Mouse (Mus musculus) forebrain, embryonic 10.5 days (tissue): Measurements from ENCODE around the gene Rassf1. TPM values are rescaled to one million over a fixed set of nuclear protein-coding genes. Genes with fewer than 3 reads are reported as not detected.
"Not testable (repeated sequence)": the region's sequence is repeated elsewhere in the genome, so short reads cannot be mapped to it uniquely, and the experiment has no call there.

Experiments used
- DNase-seq: peaks from one replicate; pipeline ENCODE4 v3.0.0-alpha.2; 2017; ENCODE audit warnings: low spot score; ENCODE audit errors: extremely low spot score
- H3K27ac ChIP-seq: fragments of 300-500 bp; sonication (generic); 2 replicates; pipeline ENCODE4 v1.5.1; 2016; ENCODE audit warnings: mild to moderate bottlenecking
- H3K27me3 ChIP-seq: fragments of 300-500 bp; sonication (generic); 2 replicates; pipeline ENCODE4 v1.6.1; 2016; ENCODE audit warnings: mild to moderate bottlenecking; ENCODE audit not compliant: poor library complexity, severe bottlenecking
- H3K36me3 ChIP-seq: fragments of 300-500 bp; sonication (generic); replicated peaks from 2 replicates; pipeline ENCODE4 v1.6.1; 2016; ENCODE audit warnings: mild to moderate bottlenecking, moderate library complexity
- H3K4me1 ChIP-seq: fragments of 300-500 bp; sonication (generic); 2 replicates; pipeline ENCODE4 v1.6.1; 2016
- H3K4me3 ChIP-seq: fragments of 300-500 bp; sonication (generic); 2 replicates; pipeline ENCODE4 v1.5.1; 2016; ENCODE audit warnings: mild to moderate bottlenecking, moderate library complexity
- H3K9me3 ChIP-seq: fragments of 300-500 bp; sonication (generic); 2 replicates; pipeline ENCODE4 v1.6.1; 2016; ENCODE audit warnings: mild to moderate bottlenecking, moderate library complexity
- WGBS: fragments of 180-500 bp; shearing (Covaris S2); methylation state at CpG from one replicate; pipeline ENCODE4 v1.1.7; 2016; 5-methylcytosine and 5-hydroxymethylcytosine counted together
- polyA plus RNA-seq: library from polyadenylated mRNA; unstranded; fragments of >200 nt; fragmentation: Nextera tagmentation; extraction: Ambion mirVana; gene quantifications from 2 replicates; pipeline ENCODE4 v1.2.1, GENCODE M21; 2016

Rassf1 gene
- polyA plus RNA-seq, 1 experiment from 2014 or later: 59.6 TPM

DNA sequence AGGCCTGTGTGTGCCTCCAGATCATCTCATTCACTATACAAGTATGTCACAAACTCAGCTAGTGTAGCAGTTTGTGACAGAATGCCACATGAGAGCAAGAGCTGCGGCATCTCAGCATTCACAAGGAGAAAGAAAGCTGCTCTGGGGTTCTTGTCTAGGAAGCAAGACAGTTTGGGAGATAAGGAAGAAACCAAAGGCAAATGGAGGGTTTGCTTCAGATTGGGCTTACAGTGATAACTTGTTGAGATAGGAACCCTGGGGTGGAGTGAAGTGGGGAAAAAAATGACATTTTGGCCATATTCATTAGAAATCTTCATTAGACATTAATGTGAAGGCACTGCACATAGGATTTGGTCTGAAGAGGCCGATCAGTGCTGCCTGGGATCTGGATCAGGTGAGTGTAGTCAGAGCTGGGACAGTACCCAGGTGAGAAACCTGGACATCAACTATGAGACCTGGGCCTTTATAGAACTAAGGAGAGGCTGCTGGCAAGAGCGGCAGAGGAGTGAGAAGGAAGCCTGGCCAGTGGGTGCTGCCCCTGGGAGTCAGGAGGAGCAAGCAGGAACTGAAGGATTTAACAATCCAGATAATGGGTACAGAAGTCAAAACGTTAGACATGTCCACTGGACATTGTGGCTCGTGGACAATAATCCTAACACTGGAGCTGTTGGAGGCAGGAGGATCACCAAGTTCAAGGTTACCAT, 1.5 kb downstream of the Rassf1 start:
- no peak for DNase-seq
- Histone ChIP-seq H3K4me1 (peaks cover 78% of the 10 kb centered on the region), H3K9me3 (no peaks in the 10 kb centered on the region), H3K36me3 (peaks cover 19% of the 10 kb centered on the region), H3K4me3 (peak overlapping the region; percentile 88), H3K27me3 (peaks cover 54% of the 10 kb centered on the region), H3K27ac (peak overlapping the region; percentile 96)
- WGBS: 79% methylated on average over 5 of the region's 5 CpGs

DNA sequence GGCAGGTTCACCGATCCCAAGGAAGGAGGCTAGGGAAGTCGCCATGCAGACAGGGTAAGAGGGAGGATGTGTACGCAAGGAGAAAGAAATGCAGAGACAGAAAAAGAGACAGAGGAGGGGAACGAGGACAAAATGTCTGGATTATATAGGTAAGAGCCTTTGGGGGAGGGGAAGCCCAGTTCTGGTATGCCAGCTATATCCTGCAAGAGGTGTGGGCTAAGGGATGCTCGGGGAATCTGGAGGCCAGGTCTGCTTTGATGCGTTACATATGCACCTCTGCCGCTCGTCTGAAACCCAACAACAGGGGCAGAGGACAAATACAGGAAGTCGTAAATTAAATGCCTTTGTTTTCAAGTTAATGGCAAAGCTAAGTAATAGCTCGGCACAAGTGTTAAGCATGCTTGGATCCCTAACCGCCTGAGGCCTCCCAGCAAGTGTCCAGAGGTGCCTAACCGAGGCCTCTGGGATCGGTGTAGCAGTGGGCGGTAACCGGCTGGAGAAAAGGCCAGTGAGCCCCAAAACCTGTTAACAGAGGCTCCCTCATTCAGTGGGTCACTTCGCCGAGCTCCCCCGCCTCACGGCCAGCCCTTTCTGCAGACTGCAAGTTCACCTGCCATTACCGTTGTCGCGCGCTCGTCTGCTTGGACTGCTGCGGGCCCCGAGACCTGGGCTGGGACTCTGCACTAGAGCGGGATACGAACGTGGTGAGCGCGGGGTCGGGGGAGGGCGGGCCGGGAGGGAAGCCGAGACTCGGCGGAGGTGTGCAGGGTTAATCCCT, 2.4 kb downstream of the Rassf1 start:
- Histone ChIP-seq H3K4me3 (peak overlapping the region; percentile 88), H3K36me3 (peaks cover 28% of the 10 kb centered on the region), H3K4me1 (peaks cover 73% of the 10 kb centered on the region), H3K27ac (peak overlapping the region; percentile 96), H3K9me3 (no peaks in the 10 kb centered on the region), H3K27me3 (peaks cover 46% of the 10 kb centered on the region)
- no peak for DNase-seq
- WGBS: 6% methylated on average over 37 of the region's 37 CpGs

DNA sequence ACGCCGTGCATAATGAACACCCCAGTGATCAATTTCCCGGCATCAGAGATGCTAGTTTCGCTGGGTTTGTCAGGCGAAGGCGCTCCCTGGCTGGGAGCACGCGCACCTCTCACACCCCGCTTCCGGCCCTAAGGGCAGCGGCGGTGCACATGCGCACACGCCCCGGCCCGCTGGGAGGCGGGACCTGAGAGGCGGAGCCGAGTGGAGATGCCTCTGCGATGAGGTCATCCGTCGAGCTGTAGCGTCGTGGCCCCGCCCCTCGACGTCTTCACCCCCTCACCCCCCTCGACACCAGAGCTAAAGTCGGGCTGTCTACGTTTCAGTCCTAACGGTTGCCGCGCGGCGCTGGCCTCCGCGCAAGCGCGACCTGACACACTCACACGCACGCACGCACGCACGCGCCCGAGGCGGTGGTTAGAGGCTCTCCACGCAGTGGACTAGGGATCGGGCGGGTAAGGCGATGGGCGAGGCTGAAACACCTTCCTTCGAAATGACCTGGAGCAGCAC, 3.0 kb downstream of the Rassf1 start:
- Histone ChIP-seq H3K27ac (peak overlapping the region; percentile 96), H3K27me3 (peaks cover 39% of the 10 kb centered on the region), H3K4me1 (peaks cover 73% of the 10 kb centered on the region), H3K9me3 (no peaks in the 10 kb centered on the region), H3K4me3 (peak overlapping the region; percentile 88), H3K36me3 (peaks cover 34% of the 10 kb centered on the region)
- DNase-seq: peak; percentile 98
- under 1% methylated on average over 53 of the region's 53 CpGs for WGBS

DNA sequence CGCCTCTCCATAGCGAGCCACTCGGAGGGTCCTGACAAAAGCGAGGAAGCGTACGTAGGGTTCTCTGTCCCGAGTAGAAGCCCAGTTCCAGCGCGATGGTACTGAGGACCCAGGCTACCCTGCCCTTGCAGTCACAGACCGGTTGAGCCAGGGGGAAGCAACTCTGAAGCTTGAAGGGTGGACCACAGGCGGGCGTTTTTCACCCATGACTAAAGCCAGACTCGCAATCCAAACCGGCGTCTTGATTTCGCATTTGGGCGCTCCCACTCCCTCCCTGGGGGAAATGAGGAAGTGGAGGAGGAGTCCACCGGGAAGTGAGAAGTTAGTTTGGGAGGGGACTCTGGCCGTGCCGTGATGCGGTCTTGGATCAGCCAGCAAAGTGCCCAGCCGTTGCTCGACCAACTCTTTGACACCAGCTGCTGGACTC, 3.7 kb downstream of the Rassf1 start:
- H3K4me3 ChIP-seq: peak overlapping the region; percentile 88
- H3K9me3 ChIP-seq: no peaks in the 10 kb centered on the region
- peak overlapping the region; percentile 96 for H3K27ac ChIP-seq
- WGBS: under 1% methylated on average over 23 of the region's 23 CpGs
- H3K27me3 ChIP-seq: peaks cover 32% of the 10 kb centered on the region
- peaks cover 68% of the 10 kb centered on the region for H3K4me1 ChIP-seq
- H3K36me3 ChIP-seq: peaks cover 41% of the 10 kb centered on the region
- DNase-seq: peak; percentile 60

GRCm38 (mm10) chr9:107555701-107556100, 4.3 kb downstream of the Rassf1 start:
- Histone ChIP-seq H3K27me3 (peaks cover 26% of the 10 kb centered on the region), H3K4me3 (peak overlapping the region; percentile 88), H3K27ac (peak overlapping the region; percentile 96), H3K9me3 (no peaks in the 10 kb centered on the region), H3K36me3 (peaks cover 48% of the 10 kb centered on the region), H3K4me1 (peaks cover 61% of the 10 kb centered on the region)
- WGBS: 56% methylated on average over 2 of the region's 2 CpGs
- no peak for DNase-seq

DNA sequence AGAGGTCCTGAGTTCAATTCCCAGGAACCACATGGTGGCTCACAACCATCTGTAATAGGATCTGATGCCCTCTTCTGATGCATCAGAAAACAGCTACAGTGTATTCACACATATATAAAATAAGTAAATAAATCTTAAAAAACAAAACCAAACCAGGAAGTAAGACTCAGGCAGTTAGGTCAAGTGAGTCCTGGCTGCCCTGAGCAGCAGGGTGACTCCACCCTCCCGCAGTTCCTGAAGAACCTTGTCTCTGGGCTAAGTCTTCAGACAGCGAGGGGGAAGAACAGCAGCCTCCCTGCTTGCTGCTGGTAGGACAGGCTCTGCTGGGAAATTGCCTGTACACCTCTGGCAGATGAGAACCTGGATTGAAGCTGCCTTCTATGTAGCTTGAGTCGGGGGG, 5.0 kb downstream of the Rassf1 start:
- H3K27me3 ChIP-seq: peaks cover 19% of the 10 kb centered on the region
- H3K36me3 ChIP-seq: peaks cover 54% of the 10 kb centered on the region
- no peak for DNase-seq
- 74% methylated on average over 3 of the region's 3 CpGs for WGBS
- peak overlapping the region; percentile 88 for H3K4me3 ChIP-seq
- H3K9me3 ChIP-seq: no peaks in the 10 kb centered on the region
- peaks cover 55% of the 10 kb centered on the region for H3K4me1 ChIP-seq
- H3K27ac ChIP-seq: no peak overlapping the region

GRCm38 (mm10) chr9:107563029-107563581, 11.8 kb downstream of the Rassf1 start, which contains the start of gene Tusc2:
TSS of gene Tusc2 (plus strand) at chr9:107563255.
- no peaks in the 10 kb centered on the region for H3K27me3 ChIP-seq
- H3K4me1 ChIP-seq: peaks cover 61% of the 10 kb centered on the region
- peak within 1 kb of the TSS; percentile 93 for H3K4me3 ChIP-seq
- peak within 1 kb of the TSS; percentile 88 for H3K27ac ChIP-seq
- WGBS: 1% methylated on average over 46 of the region's 46 CpGs
- peaks cover 72% of the 10 kb centered on the region for H3K36me3 ChIP-seq
- H3K9me3 ChIP-seq: no peaks in the 10 kb centered on the region
- DNase-seq: peak; percentile 96

DNA sequence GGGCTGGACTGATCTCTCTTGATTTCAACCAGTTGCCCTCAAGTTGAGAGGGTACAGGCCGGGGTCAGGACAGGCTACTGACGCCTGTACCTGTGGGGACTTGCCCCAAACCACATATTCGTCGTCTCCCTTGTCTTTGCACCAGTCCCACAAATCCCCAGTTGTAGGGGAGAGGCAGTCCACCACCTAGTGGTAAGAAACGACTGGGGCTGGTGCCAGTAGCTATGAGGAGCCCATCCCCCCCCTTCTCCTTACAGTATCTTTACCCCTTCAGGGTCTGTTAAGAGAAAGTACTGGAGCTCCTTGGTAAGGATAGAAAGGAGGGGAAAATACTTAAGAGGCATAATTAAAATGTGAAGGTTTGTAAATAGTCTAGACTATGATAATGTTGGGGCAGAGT, 14.2 kb downstream of the Rassf1 start:
- peaks cover 53% of the 10 kb centered on the region for H3K36me3 ChIP-seq
- peaks cover 75% of the 10 kb centered on the region for H3K4me1 ChIP-seq
- peak overlapping the region; percentile 93; the same call in 1 of the 2 replicates for H3K4me3 ChIP-seq
- not testable (repeated sequence) for H3K27me3 ChIP-seq, H3K9me3 ChIP-seq, DNase-seq, H3K27ac ChIP-seq
- 53% methylated on average over 5 of the region's 5 CpGs for WGBS

GRCm38 (mm10) chr9:107566041-107566709, 14.8 kb downstream of the Rassf1 start:
- Histone ChIP-seq H3K27ac (peak overlapping the region; percentile 65; the same call in 1 of the 2 replicates), H3K36me3 (peaks cover 53% of the 10 kb centered on the region), H3K4me3 (peak overlapping the region; percentile 93; the same call in 1 of the 2 replicates), H3K9me3 (no peaks in the 10 kb centered on the region), H3K4me1 (peaks cover 82% of the 10 kb centered on the region), H3K27me3 (no peaks in the 10 kb centered on the region)
- WGBS: 61% methylated on average over 15 of the region's 15 CpGs
- peak; percentile 80 for DNase-seq

GRCm38 (mm10) chr9:107566855-107567254, 15.5 kb downstream of the Rassf1 start:
- Histone ChIP-seq H3K4me3 (peak overlapping the region; percentile 93), H3K4me1 (peaks cover 88% of the 10 kb centered on the region), H3K27ac (peak overlapping the region; percentile 94), H3K36me3 (peaks cover 53% of the 10 kb centered on the region), H3K27me3 (no peaks in the 10 kb centered on the region), H3K9me3 (no peaks in the 10 kb centered on the region)
- WGBS: 65% methylated on average over 3 of the region's 3 CpGs
- DNase-seq: no peak

DNA sequence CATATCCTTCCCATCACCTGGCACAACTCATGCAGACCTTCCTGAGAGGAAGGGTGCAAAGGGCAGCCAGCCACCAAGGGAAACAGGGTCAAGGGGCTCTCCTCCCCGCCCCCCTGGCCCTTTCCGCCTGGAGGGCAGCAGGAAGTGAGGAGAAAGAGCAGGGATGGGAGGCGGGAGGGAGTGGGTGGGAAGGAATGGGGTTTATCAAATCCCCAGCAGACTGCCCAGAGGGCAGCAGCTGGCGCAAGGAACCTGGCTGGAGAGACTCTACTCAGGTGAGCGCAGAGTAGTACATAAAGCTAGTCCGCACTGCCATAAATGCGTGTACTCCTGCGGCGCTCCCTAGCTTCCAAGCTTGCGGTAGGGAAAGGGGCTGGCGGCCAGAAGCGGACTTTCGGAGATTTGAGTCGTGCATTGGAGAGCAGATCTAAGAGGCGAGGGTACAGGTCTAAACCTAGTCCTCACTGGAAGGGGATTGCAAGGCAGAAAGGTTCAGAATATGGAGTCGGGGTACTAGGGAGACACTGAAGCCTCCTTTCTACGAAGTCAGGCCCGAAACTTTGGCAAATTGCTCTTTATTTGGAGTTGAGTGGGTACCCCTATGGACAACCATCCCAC, 16.5 kb downstream of the Rassf1 start, which contains the start of gene Hyal2:
Hyal2 (plus strand) TSS at position 244 of the 618 bp plus-strand sequence.
- DNase-seq: no peak
- H3K9me3 ChIP-seq: no peaks in the 10 kb centered on the region
- WGBS: 4% methylated on average over 18 of the region's 18 CpGs
- H3K36me3 ChIP-seq: peaks cover 55% of the 10 kb centered on the region
- H3K27ac ChIP-seq: peak within 1 kb of the TSS; percentile 94
- H3K27me3 ChIP-seq: no peaks in the 10 kb centered on the region
- H3K4me3 ChIP-seq: peak within 1 kb of the TSS; percentile 93
- peaks cover 86% of the 10 kb centered on the region for H3K4me1 ChIP-seq
